22 mouse cellular contexts compared by ENCODE assay signal in the genomic region with DNA sequence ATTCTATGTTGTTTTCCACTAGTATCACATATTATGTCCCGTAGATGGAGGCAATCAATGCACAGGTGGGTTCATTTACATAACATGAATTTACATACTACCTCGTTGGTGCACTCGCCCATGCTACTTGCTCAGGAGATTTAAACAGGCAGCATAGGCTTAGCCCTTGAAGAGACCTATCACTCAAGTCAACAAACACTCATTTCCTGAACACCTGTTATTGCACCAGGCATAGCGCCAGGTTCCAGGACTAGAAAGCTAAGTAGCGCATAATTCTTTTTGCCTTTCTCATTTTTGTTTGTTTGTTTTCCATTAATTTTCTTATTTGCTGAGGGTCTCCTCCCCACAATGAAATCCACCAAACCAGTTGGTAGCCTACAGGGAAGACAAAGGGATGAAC.
DNase-seq lines count a peak whose midpoint lies in the region; ATAC-seq and TF ChIP-seq lines count a peak whose summit lies in the region.
"Had no signal": no experiment of that assay in that cellular context is flagged by ENCODE, and none has a peak within 500 bp of the region (broad histone marks: within the 10 kb centered on the region; RNA-seq: fewer than 3 reads in every experiment).

No protein-coding gene starts in this region.

- intact Hi-C loops in heart, postnatal 25 days (cut with DNase I): no loop called here

- no peak overlapping the region for H3K27ac ChIP-seq in lung, postnatal 0 days (ENCODE audit: low read length)
- no peak overlapping the region for H3K27ac ChIP-seq in hindbrain, embryonic 13.5 days
- H3K27ac ChIP-seq: forebrain, embryonic 15.5 days; heart, embryonic 15.5 days; hindbrain, embryonic 10.5 days; layer of hippocampus, adult 2 months; left cerebral cortex, adult 2 months; lung, embryonic 15.5 days; midbrain, embryonic 10.5 days had no signal

- H3K9me3 ChIP-seq in lung, postnatal 0 days (ENCODE audit: low read length): no peaks in the 10 kb centered on the region
- no peaks in the 10 kb centered on the region for H3K9me3 ChIP-seq in hindbrain, embryonic 13.5 days
- H3K9me3 ChIP-seq: forebrain, embryonic 15.5 days; heart, embryonic 15.5 days; hindbrain, embryonic 10.5 days; lung, embryonic 15.5 days; midbrain, embryonic 10.5 days had no signal

- no peaks in the 10 kb centered on the region for H3K27me3 ChIP-seq in lung, postnatal 0 days (replicated peaks; ENCODE audit: insufficient read depth, low read length)
- H3K27me3 ChIP-seq in hindbrain, embryonic 13.5 days: no peaks in the 10 kb centered on the region
- H3K27me3 ChIP-seq: forebrain, embryonic 15.5 days; heart, embryonic 15.5 days; lung, embryonic 15.5 days had no signal

- no peaks in the 10 kb centered on the region for H3K36me3 ChIP-seq in lung, postnatal 0 days (ENCODE audit: insufficient read depth, low read length)
- no peaks in the 10 kb centered on the region for H3K36me3 ChIP-seq in hindbrain, embryonic 13.5 days
- H3K36me3 ChIP-seq: forebrain, embryonic 15.5 days; heart, embryonic 15.5 days; hindbrain, embryonic 10.5 days; lung, embryonic 15.5 days; midbrain, embryonic 10.5 days had no signal

- H3K4me1 ChIP-seq in lung, postnatal 0 days (ENCODE audit: insufficient read depth, low read depth, low read length): peaks cover 10% of the 10 kb centered on the region; the same call in 1 of the 2 replicates
- H3K4me1 ChIP-seq in hindbrain, embryonic 13.5 days (replicated peaks): no peaks in the 10 kb centered on the region
- H3K4me1 ChIP-seq: forebrain, embryonic 15.5 days; heart, embryonic 15.5 days; midbrain, embryonic 10.5 days had no signal

- TF ChIP-seq CTCF in lung, postnatal 0 days (IDR thresholded peaks at IDR 0.05): no peak

- H3K4me3 ChIP-seq in lung, postnatal 0 days (ENCODE audit: low read depth, low read length): no peak overlapping the region
- no peak overlapping the region for H3K4me3 ChIP-seq in hindbrain, embryonic 13.5 days
- H3K4me3 ChIP-seq: forebrain, embryonic 15.5 days; heart, embryonic 15.5 days; hindbrain, embryonic 10.5 days; layer of hippocampus, adult 2 months; left cerebral cortex, adult 2 months; lung, embryonic 15.5 days; midbrain, embryonic 10.5 days had no signal

- TF ChIP-seq EP300 in lung, postnatal 0 days (IDR thresholded peaks at IDR 0.05): peak; percentile 32; the same call in 1 of the 2 replicates

- DNase-seq in cerebellum, adult 11-12 months: peak; percentile 76
- DNase-seq in cerebellum, postnatal 25 days: peak; percentile 71 to 84
- DNase-seq in lung, postnatal 0 days (ENCODE audit: low spot score): peak; percentile 68
- DNase-seq in layer of hippocampus, postnatal 25 days (ENCODE audit: extremely low spot score in 1 of 2, low spot score in 1 of 2): no peak
- no peak for DNase-seq in heart, postnatal 25 days (ENCODE audit: low spot score)
- DNase-seq: adrenal gland, postnatal 14 days; gastrocnemius, postnatal 14 days; heart, adult 18-20 months; kidney, adult 18-20 months; kidney, postnatal 10 days; thymus, postnatal 14 days had no signal

- 52% methylated on average over 5 of the region's 5 CpGs for WGBS in lung, postnatal 0 days
- WGBS in hindbrain, embryonic 13.5 days: 89% methylated on average over 5 of the region's 5 CpGs

- no peak overlapping the region for H3K9ac ChIP-seq in lung, postnatal 0 days (replicated peaks; ENCODE audit: low read depth)
- no peak overlapping the region for H3K9ac ChIP-seq in hindbrain, embryonic 13.5 days
- H3K9ac ChIP-seq: forebrain, embryonic 15.5 days; heart, embryonic 15.5 days; lung, embryonic 15.5 days had no signal

- no peak overlapping the region for H3K4me2 ChIP-seq in lung, postnatal 0 days (replicated peaks; ENCODE audit: low read depth, low read length)
- no peak overlapping the region for H3K4me2 ChIP-seq in hindbrain, embryonic 13.5 days
- H3K4me2 ChIP-seq: forebrain, embryonic 15.5 days; heart, embryonic 15.5 days; liver, embryonic 11.5 days; lung, embryonic 15.5 days had no signal

- no peak for ATAC-seq in cerebellum, adult (ENCODE audit: insufficient number of reproducible peaks, low FRiP score, low TSS enrichment)
- peak; percentile 60; the same call in 1 of the 2 replicates for ATAC-seq in lung, postnatal 0 days
- ATAC-seq in hindbrain, embryonic 13.5 days (ENCODE audit: low FRiP score): no peak
- ATAC-seq: CD4-positive, CD25-positive, alpha-beta regulatory T cell, adult 4 months; forebrain, embryonic 15.5 days had no signal

Comparison
In these comparisons a context has a peak if more than half of its experiments do, and no peak if none do; other contexts are left out.
1. DNase-seq: peak in cerebellum, adult 11-12 months (single experiment), cerebellum, postnatal 25 days (2 of 2) and lung, postnatal 0 days (single experiment); none in layer of hippocampus, postnatal 25 days (0 of 2) and heart, postnatal 25 days (single experiment).